Mouse (Mus musculus) adrenal gland, adult 10 weeks (tissue): Measurements from ENCODE around the gene Lmln. TPM values are rescaled to one million over a fixed set of nuclear protein-coding genes. Genes with fewer than 3 reads are reported as not detected.

Experiments
- polyA plus RNA-seq: library from polyadenylated mRNA; stranded (reverse); fragments of 350-450 nt; fragmentation: Illumina TruSeq; extraction: RNeasy Lipid Tissue Mini Kit (QIAGEN cat#74804); gene quantifications from one replicate; pipeline ENCODE4 v1.2.3, GENCODE M21; 2014; ENCODE audit warnings: low read depth, low replicate concordance

The Lmln gene
- polyA plus RNA-seq: 8.3 TPM

GRCm38 (mm10) chr16:33062024-33062681 lies at the start of gene Lmln:
Gene Lmln (plus strand): TSS chr16:33062521.

DNA sequence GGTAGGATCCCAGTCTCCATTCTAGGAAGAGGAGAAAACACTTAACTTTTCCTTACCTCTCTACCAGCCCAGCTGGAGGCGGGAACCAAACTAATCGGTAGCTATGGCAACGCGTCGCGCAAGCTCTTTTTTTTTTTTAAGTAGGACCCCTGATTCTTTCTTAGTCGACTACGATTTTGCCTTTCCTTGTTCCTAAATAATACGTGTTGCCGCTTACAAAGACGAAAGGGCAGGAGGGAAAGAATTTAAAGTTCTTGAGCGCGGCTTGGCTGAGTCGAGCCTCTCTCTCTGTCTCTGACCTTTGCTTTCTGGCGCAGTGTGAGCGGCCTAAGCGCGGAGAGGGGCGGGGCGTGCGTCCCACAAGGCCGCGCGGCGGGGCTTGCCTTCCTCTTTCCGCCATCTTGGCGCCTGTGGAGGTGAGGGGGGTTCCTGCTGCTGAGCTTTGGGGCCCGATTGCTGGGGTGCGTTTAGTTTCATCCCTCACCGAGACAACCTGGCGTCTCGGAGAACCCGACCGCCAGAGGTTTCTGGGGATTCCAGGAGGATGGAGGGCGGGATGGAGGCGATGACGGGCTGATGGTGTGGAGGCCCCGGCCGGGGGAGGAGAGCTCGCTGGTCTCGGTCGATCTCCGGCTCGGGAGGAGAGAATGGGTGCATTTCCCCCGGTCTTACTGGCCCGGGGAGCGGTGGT lies 6.1 kb upstream of the Lmln start, which contains the start of the genes Iqcg and Rpl35a:
Iqcg (minus strand) TSS at position 124 of the 691 bp plus-strand sequence.
Rpl35a (plus strand) TSS at position 359 of the 691 bp plus-strand sequence.

Other genes starting within 250 kb of the Lmln start
- 181 TPM for gene Fyttd1, start 185.0 kb upstream of the Lmln start, polyA plus RNA-seq
- 10.4 TPM for gene Rubcn, start 184.8 kb upstream of the Lmln start, polyA plus RNA-seq
- 35.6 TPM for gene Lrch3, start 148.4 kb upstream of the Lmln start, polyA plus RNA-seq
- gene Iqcg, start 6.3 kb upstream of the Lmln start, polyA plus RNA-seq: 2.4 TPM
- 944 TPM for gene Rpl35a, start 6.1 kb upstream of the Lmln start, polyA plus RNA-seq
- gene Osbpl11, start 122.5 kb downstream of the Lmln start, polyA plus RNA-seq: 21.4 TPM
- gene Snx4, start 188.9 kb downstream of the Lmln start, polyA plus RNA-seq: 118 TPM